Mouse (Mus musculus) CH12.LX (cell line): Measurements from ENCODE around the gene Traip. TPM values are rescaled to one million over a fixed set of nuclear protein-coding genes. Genes with fewer than 3 reads are reported as not detected.
"Not testable (repeated sequence)": the region's sequence is repeated elsewhere in the genome, so short reads cannot be mapped to it uniquely, and the experiment has no call there.

ENCODE experiments used
- DNase-seq: peaks from one replicate; pipeline ENCODE4 v3.0.0-alpha.2; 2013; ENCODE audit errors: extremely low read depth
- H3K27ac ChIP-seq: 2 replicates; pipeline ENCODE4 v1.5.1; 2012; ENCODE audit warnings: low read depth, mild to moderate bottlenecking, control low read depth, moderate library complexity; ENCODE audit not compliant: insufficient read depth
- H3K27me3 ChIP-seq: replicated peaks from 2 replicates; pipeline ENCODE3; 2012; ENCODE audit warnings: inconsistent platforms
- H3K36me3 ChIP-seq, 2 experiments: replicated peaks in 1 of 2; 2 replicates each; pipeline versions ENCODE3 to v1.6.1; 2012; ENCODE audit warnings: inconsistent platforms in 1 of 2, low read length in 1 of 2, mild to moderate bottlenecking in 1 of 2, mixed read lengths in 1 of 2, moderate library complexity in 1 of 2; ENCODE audit not compliant: control insufficient read depth in 1 of 2, insufficient read depth in 1 of 2
- H3K4me1 ChIP-seq, 2 experiments: 2 replicates each; pipeline ENCODE4 v1.6.1; 2012; ENCODE audit warnings: inconsistent platforms in 1 of 2, moderate library complexity in 1 of 2; ENCODE audit not compliant: insufficient read depth in 2 of 2, control insufficient read depth in 1 of 2
- H3K4me2 ChIP-seq: 2 replicates; pipeline ENCODE4 v1.6.1; 2012; ENCODE audit warnings: low read depth, mild to moderate bottlenecking, control low read depth; ENCODE audit not compliant: poor library complexity, insufficient read depth, severe bottlenecking
- H3K4me3 ChIP-seq, 3 experiments: fragments of 150-350 bp in 1 of 3; sonication (generic) in 1 of 3; replicated peaks in 1 of 3; 2 replicates each; pipeline versions ENCODE3 to v1.5.1; 2011 to 2012; ENCODE audit warnings: low read depth in 2 of 3, low read length in 2 of 3, mild to moderate bottlenecking in 2 of 3, moderate library complexity in 2 of 3, control low read depth in 1 of 3, improper control_type of control experiment in 1 of 3, inconsistent platforms in 1 of 3, mixed read lengths in 1 of 3; ENCODE audit not compliant: poor library complexity in 1 of 3
- H3K79me2 ChIP-seq: replicated peaks from 2 replicates; pipeline ENCODE4 v1.6.1; 2012; ENCODE audit warnings: mild to moderate bottlenecking, moderate library complexity; ENCODE audit not compliant: control insufficient read depth, poor library complexity, insufficient read depth, severe bottlenecking; ENCODE audit errors: extremely low read depth
- H3K9ac ChIP-seq: 2 replicates; pipeline ENCODE4 v1.6.1; 2012; ENCODE audit warnings: low read depth, mild to moderate bottlenecking, control low read depth, moderate library complexity; ENCODE audit not compliant: insufficient read depth
- H3K9me3 ChIP-seq: replicated peaks from 2 replicates; pipeline ENCODE3; 2012; ENCODE audit warnings: low read length, inconsistent platforms, mixed read lengths
- CHD1 ChIP-seq: IDR thresholded peaks from 2 replicates; pipeline ENCODE4 v1.6.1; 2012; ENCODE audit warnings: low read depth, low read length, improper control_type of control experiment, inconsistent platforms
- CTCF ChIP-seq, 2 experiments: IDR thresholded peaks in 1 of 2; conservative IDR thresholded peaks in 1 of 2; 2 replicates each; pipeline ENCODE4 v1.5.1; 2011 to 2012; ENCODE audit warnings: low read depth in 2 of 2, low read length in 2 of 2, improper control_type of control experiment in 1 of 2, inconsistent platforms in 1 of 2, mild to moderate bottlenecking in 1 of 2, moderate library complexity in 1 of 2
- ETS1 ChIP-seq: conservative IDR thresholded peaks from 2 replicates; pipeline ENCODE4 v1.6.1; 2012; ENCODE audit warnings: low read depth, mild to moderate bottlenecking, inconsistent platforms, low read length, improper control_type of control experiment, moderate library complexity
- GABPA ChIP-seq: IDR thresholded peaks from 2 replicates; pipeline ENCODE4 v1.6.1; 2012; ENCODE audit warnings: low read depth, low read length, improper control_type of control experiment, inconsistent platforms; ENCODE audit not compliant: insufficient replicate concordance
- KAT2A ChIP-seq: IDR thresholded peaks from 2 replicates; pipeline ENCODE4 v1.6.1; 2012; ENCODE audit warnings: low read length, improper control_type of control experiment, inconsistent platforms; ENCODE audit not compliant: insufficient replicate concordance
- MAX ChIP-seq: IDR thresholded peaks from 2 replicates; pipeline ENCODE4 v1.6.1; 2011; ENCODE audit warnings: low read length, improper control_type of control experiment
- MAZ ChIP-seq: IDR thresholded peaks from 2 replicates; pipeline ENCODE4 v1.6.1; 2012; ENCODE audit warnings: low read depth, mild to moderate bottlenecking, inconsistent platforms, low read length, improper control_type of control experiment, moderate library complexity
- PAX5 ChIP-seq: IDR thresholded peaks from 2 replicates; pipeline ENCODE4 v1.6.1; 2012; ENCODE audit warnings: low read length, inconsistent platforms, mixed read lengths
- SIN3A ChIP-seq: IDR thresholded peaks from 2 replicates; pipeline ENCODE4 v1.6.1; 2012; ENCODE audit warnings: low read length, improper control_type of control experiment, inconsistent platforms
- SMC3 ChIP-seq: IDR thresholded peaks from 2 replicates; pipeline ENCODE4 v1.6.1; 2011; ENCODE audit warnings: low read depth, low read length, improper control_type of control experiment
- TBP ChIP-seq: conservative IDR thresholded peaks from 2 replicates; pipeline ENCODE4 v1.6.1; 2011; ENCODE audit warnings: low read depth, low read length, improper control_type of control experiment
- UBTF ChIP-seq: IDR thresholded peaks from 2 replicates; pipeline ENCODE4 v1.6.1; 2012; ENCODE audit warnings: low read depth, mild to moderate bottlenecking, inconsistent platforms, low read length, improper control_type of control experiment, moderate library complexity
- USF1 ChIP-seq: IDR thresholded peaks from 2 replicates; pipeline ENCODE4 v1.6.1; 2014; ENCODE audit warnings: low read depth, mild to moderate bottlenecking, inconsistent platforms, low read length, improper control_type of control experiment
- USF2 ChIP-seq: conservative IDR thresholded peaks from 2 replicates; pipeline ENCODE4 v1.6.1; 2011; ENCODE audit warnings: low read depth, low read length, improper control_type of control experiment
- ZNF384 ChIP-seq: IDR thresholded peaks from 2 replicates; pipeline ENCODE4 v1.6.1; 2012; ENCODE audit warnings: low read depth, low read length, improper control_type of control experiment, inconsistent platforms
- dilution Hi-C: fragments of 300-500 bp; cut with MboI; formaldehyde crosslinking; loops from 2 replicates; pipeline ENCODE4 v1.14.3; 2020; ENCODE audit warnings: low sequenced_read_pairs; ENCODE audit not compliant: extremely low pct_unique_long_range_greater_than_20kb, extremely low pct_ligation_motif_present
- in situ Hi-C: fragments of 300-500 bp; cut with MboI; formaldehyde crosslinking; loops from 3 replicates; pipeline ENCODE4 v1.14.3; 2019; ENCODE audit warnings: low sequenced_read_pairs, low pct_ligation_motif_present, low pct_unique_long_range_greater_than_20kb, mixed read lengths
- polyA plus RNA-seq: library from polyadenylated mRNA; unstranded; fragments of >175 nt; gene quantifications from 2 replicates; pipeline ENCODE4 v1.2.1, GENCODE M21; 2012; ENCODE audit warnings: low read depth; ENCODE audit not compliant: insufficient read length
- total RNA-seq, 2 experiments: library from RNA; depleted of rRNA; stranded (reverse); fragments of 300-350 nt in 1 of 2; fragments of >200 nt in 1 of 2; gene quantifications; 2 replicates each; pipeline ENCODE4 v1.2.3; 2012 to 2014

The Traip gene
- total and polyA plus RNA-seq, 3 experiments, result 21.6 to 33.0 (median 25.6) TPM

- TF ChIP-seq USF2, result no peak
- TF ChIP-seq MAZ, result no peak
- no peak for TF ChIP-seq CHD1
- no peak for TF ChIP-seq ZNF384
- no peak for TF ChIP-seq TBP
- no peak; the same call in 1 of the 2 replicates for TF ChIP-seq ETS1
- no peak for TF ChIP-seq KAT2A
- no peak for TF ChIP-seq USF1
- TF ChIP-seq MAX, result peak; percentile 39; the same call in 1 of the 2 replicates
- no peak for TF ChIP-seq GABPA
- TF ChIP-seq UBTF, result no peak
These were observed 60.4 kb downstream of the Traip start (continued) for GRCm38 (mm10) chr9:108010385-108010784.

- H3K9me3 ChIP-seq, in situ Hi-C loops, H3K9ac ChIP-seq, H3K27ac ChIP-seq, H3K27me3 ChIP-seq, dilution Hi-C loops, H3K4me2 ChIP-seq, H3K4me3 ChIP-seq, DNase-seq: not testable (repeated sequence)
- H3K36me3 ChIP-seq, result peaks cover 8 to 46% of the 10 kb centered on the region in 2 experiments
- peaks cover 4 to 20% of the 10 kb centered on the region in 2 experiments; a peak in 3 of 4 replicates for H3K4me1 ChIP-seq
- H3K79me2 ChIP-seq, result peaks cover 19% of the 10 kb centered on the region
- peak in 1 of 2 experiments; percentile 38; a peak in 2 of 4 replicates for TF ChIP-seq CTCF (conservative IDR thresholded peaks at IDR 0.05 in 1 of 2, IDR thresholded peaks at IDR 0.05 in 1 of 2; ENCODE audit: low read depth in 2 of 2, low read length in 2 of 2)
- peak; percentile 14; the same call in 1 of the 2 replicates for TF ChIP-seq SMC3
These were observed 63.6 kb downstream of the Traip start for GRCm38 (mm10) chr9:108013577-108013976.

DNA sequence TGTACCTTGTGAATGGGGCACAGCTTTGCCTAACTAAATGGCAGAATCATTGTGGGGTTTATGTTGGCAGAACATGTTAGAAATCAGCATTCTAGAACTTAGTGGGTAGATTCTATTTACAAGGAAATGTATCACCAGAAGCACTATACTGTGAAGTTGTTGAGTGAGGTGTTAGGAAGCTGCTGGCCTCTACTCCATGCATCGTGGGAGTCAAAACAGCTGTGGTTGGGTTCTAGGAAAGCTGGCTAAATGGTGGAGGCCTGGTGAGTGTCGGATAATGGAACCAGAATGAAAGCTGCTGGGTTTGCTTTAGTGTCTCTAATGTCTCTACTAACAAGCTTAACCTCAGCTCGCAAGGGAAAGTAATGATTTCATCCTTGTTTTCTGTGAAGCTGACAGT is 67.2 kb downstream of the Traip start:
- dilution Hi-C loops (no loop called here), in situ Hi-C loops (no loop called here)
- peaks cover 8 to 41% of the 10 kb centered on the region in 2 experiments for H3K36me3 ChIP-seq
- H3K4me2 ChIP-seq, result no peak overlapping the region
- peaks cover 0 to 15% of the 10 kb centered on the region in 2 experiments; a peak in 2 of 4 replicates for H3K4me1 ChIP-seq
- H3K27ac ChIP-seq, result no peak overlapping the region
- TF ChIP-seq KAT2A (no peak), PAX5 (no peak), SIN3A (no peak), UBTF (no peak)
- H3K4me3 ChIP-seq, result no peak overlapping the region
- H3K9ac ChIP-seq, result no peak overlapping the region
- H3K79me2 ChIP-seq, result peaks cover 16% of the 10 kb centered on the region
- DNase-seq, result no peak
- no peaks in the 10 kb centered on the region for H3K9me3 ChIP-seq
- H3K27me3 ChIP-seq, result no peaks in the 10 kb centered on the region
